Mouse (Mus musculus) cerebellum, adult 8-10 months (tissue): ENCODE results near the gene Tdg.
A peak's percentile ranks its signal among the peaks of the same experiment; 100 is the strongest.
"Not testable (repeated sequence)": the region's sequence is repeated elsewhere in the genome, so short reads cannot be mapped to it uniquely, and the experiment has no call there.

ENCODE experiments used
- DNase-seq: peaks from one replicate; pipeline ENCODE4 v3.0.0; 2022

Gene Tdg

DNA sequence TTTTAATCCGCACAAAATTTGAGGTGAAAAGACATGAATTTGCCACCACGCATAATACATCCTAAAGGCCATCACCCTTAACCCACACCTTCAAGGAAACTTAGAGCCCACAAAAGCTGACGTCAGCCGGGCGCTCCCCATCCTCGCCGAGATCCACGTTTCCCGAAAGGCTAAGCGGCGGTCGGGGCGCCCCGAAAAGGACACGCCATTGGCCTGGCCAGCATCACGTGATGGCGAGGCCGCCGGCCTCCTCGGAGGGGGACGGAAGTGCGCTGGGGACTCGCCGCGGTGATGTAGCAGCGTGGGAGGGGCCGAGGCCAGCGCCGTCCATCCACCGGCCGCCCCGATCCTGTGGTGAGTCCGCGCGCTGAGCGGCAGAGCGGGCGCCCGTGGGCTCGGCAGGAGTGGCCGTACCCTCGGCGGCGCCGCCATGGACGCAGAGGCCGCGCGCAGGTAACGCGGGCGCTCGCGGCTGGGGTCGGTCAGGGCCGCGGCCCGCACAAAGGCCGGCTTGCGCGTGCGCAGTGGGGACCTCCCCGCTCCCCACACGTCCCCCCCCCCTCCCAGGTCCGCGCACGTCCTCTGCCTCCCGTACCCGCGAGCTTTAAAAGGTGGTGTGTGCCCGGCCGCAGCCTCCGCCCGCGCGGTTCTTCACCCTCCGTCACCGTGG lies at the start of gene Tdg:
Gene Tdg, plus strand, starts transcription at position 243 of the 670 bp plus-strand sequence.
- peak; percentile 86 for DNase-seq

DNA sequence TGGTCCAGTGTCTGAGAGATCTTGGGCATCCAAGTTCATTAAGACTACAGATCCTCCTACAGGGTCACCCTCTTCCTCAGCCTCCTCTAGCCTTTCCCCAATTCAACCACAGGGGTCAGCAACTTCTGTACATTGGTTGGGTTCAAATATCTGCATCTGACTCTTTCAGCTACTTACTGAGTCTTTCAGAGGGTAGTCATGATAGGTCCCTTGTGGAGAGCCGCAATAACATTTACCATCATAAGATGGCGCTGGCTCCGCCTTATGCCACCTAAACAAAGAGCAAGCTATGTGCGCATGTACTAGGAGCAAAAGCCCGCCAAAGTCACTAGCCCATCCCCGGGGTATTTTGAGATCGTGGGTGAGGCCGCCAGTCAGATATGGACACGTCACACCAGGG lies 40.0 kb upstream of the Tdg start:
- DNase-seq, result not testable (repeated sequence)

DNA sequence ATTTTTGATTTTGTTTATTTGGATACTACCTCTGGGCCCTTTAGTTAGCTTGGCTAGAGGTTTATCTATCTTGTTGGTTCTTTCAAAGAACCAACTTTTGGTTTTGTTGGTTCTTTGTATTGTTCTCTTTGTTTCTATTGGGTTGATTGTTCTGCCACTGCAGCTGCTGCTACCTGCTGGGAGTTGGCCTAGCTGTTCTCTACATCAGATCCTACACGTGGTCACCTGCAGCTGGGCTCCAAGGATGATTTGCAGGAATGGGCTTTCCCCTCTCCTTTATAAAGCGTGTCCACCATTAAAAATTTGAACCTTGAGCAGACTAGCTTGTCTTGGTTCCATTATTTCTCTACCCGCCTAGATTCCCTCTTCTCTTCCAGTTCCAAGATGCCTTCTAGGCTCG lies 35.2 kb upstream of the Tdg start:
- not testable (repeated sequence) for DNase-seq

DNA sequence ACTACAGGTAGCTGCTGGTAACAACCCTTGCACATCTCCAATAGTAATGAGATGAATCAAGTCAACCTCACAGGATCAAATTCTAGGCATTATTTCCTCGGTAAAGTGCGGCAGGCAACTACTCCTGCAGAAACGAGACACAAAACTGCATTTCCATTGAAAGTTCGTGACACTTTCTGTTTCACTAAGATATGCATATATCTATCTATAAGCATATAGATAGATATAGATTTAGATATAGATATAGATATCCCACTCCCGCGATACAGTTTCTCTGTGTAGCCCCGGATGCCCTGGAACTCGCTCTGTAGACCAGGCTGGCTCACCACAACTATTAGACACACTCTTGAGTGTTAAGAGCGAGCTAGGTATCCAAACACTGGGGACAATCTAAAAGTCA lies 7.4 kb upstream of the Tdg start:
- DNase-seq, result no peak

DNA sequence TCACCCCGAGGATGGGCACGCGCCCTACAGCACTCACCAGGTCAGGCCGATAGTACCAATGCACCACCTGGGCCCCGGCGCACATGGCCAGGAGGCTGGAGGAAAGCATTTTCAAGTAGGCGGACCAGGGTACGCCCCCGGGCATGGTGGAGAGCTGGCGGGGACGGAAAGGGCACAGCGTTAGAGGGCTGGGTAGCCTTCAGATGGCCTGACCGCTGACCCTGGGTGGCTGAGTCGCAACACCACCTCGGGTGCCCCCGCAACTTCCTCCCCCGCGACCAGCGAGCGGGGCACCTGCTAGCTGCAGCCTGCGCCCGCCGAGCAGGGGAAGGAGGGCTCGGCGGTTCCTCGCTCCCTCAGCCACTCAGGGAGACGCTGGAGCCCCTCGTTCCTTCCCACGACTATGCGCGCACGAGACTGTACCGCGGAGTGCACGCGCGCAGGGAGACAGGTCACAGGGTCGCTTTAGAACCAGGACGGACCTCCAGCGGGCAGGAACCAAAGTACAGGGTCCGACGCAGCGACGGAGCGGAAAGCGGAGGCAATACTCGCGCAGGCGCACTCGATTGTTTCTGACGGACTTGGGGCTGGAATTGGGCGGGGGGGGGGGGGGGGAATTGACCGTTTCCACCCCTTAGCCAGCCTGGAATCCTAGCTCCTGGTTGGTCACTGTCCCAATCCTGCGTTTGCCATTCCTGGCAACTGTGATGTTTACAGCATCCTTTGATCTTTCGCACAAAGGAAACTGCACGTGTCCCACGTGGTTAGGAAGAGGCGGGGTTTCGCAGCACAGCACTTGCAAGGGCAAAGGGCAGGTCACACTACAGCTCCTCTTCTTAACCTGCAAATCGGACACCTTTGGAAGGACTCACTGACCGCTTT lies 6.7 kb upstream of the Tdg start, which contains the start of gene 1190007I07Rik:
Gene 1190007I07Rik, minus strand, starts transcription at position 558 of the 882 bp plus-strand sequence.
- peak; percentile 87 for DNase-seq

DNA sequence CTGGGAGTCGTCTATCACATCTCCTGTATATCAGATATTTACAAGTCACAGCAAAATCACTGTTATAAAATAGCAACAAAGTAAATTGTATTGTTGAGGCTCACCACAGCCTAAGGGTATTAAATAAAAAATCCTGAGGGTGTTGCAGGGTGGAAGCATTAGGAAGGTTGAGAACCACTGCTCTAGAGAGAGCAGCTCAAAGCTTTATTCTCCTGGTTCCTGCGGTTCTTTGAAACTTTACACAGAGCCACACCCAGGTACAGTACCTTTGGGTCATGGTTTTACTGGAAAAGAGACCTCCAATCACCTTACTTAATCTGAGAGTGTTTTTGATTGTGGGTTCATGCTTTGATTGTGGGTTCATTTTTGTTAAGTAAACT lies 6.1 kb upstream of the Tdg start:
- not testable (repeated sequence) for DNase-seq

DNA sequence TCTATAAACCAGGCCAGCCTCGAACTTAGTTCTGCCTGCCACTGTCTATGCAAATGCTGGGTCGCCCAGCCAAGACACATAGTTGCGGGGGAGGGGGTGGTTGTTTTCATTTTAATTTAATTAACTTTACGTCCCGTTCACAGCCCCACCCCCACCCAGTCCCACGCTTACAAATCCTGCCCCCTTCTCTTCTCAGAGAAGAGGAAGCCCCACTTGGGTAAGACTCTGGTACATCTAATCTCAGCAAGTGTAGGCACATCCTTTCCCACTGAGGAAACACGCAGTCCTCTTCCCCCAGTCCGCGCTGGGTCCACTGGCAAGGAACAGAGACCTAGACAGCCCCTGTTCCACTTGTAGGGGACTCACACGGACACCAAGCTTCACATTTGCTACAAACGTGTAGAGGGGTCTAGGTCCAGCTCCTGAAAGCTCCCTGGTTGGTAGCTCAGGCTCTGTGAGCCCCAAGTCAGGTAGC lies 480 bp upstream of the Tdg start:
- DNase-seq, result no peak

DNA sequence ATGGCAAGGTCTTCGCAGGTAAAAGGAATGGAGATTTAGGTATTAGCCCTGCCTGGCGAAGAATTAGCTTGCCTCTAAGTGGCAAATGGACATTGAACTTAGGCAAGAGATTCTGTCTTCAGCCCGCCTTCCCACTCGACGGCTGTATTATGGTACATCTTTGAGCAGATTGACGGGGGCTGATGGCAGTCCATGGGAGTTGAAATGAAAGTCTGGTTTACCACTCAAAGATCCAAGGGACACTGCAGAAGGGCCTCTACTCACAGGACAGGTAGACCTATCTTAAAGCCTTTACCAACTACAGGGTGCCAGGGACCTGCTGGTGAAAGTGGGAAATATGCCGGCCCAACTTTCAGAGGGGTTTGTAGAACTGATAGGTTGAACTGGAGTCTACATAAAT lies 869 bp downstream of the Tdg start:
- no peak for DNase-seq

DNA sequence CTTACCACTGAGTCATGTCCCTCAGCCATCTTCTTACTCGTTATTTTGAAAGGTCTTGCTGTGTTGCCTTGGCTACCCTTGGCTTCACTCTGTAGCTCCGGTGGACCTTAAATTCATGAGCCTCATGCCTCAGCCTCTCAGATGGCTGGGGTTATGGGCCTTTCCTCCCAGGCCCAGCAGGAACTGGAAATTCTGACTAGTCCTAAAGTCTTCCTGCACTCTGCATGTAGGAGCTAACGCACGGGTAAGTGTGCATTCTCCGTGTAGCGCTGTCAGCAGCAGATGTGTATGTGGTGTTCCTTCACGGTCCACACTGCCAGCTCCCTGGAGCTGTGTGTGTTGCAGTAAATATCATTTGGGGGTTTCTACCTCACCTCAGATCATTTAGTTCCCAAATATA lies 1.5 kb downstream of the Tdg start:
- no peak for DNase-seq

DNA sequence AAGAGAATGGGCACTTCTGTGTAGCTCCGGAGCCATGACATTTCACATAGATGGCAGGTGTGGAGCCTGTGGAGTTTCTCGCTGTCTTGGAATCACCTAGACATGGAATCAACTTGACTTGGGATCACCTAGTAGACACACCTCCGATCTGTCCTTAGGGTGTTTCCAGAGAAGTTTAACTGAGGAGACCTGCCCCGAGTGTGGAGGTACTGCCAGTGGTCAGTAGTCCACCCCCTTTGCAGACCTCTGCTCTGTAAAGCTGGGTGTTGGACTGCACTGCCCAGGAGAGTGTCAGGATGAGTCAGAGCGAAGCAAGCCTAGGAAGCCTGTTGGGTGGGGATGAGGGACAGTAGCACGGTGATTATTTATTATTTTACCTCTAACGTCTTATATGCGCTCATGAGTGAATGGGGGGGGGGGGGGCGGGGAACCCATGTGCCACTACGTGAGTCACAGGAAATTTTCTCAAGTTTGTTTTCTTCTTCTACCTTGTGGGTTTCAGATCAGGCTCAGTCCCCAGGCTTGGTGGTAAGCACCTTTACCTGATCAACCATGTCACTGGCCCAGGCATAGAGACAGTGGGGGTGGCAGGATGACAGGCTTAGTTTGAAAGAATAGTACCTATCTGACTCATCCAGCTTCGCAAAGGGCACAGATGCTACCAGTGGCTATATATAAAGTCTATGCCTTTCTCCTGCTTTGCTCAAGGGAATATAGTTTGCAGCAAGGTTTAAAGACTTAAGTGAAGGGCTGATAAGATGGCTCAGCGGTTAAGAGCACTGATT lies 3.1 kb downstream of the Tdg start:
- DNase-seq, result no peak

DNA sequence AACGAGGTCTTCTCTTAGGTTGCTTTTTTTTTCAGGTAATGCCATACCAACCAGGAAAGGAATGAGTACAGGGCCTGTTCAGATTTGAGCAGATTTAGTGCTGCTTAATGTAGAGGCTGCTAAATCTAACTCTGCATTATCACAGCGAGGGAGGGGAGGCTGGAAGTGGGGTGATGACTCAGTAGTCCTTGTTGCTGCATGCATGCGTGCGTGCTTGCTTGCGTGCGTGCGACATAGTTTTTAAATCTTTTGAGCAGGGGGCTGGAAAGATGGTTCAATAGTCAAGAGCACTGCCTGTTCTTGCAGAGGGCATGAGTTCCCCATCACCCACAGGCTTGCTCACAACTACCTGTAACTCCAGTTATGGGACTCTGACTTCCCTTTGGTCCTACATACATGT lies 4.7 kb downstream of the Tdg start:
- no peak for DNase-seq

DNA sequence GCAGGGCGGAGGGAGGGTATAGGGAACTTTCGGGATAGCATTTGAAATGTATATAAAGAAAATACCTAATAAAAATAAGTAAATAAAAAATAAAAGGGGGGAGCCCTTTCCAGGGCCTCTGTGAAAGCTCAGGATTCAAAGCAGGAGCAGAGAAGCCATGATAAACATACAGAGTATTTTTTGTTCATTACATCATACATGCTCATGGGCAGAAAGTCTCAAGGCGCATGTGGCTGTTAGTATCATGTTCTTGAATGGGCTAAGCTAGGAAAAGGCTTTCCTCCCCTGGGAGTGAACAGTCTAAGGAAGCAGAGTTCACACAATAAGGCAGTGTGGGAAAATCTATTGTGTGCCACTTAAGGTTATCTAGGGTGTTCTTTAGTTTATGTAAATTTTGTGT lies 6.7 kb downstream of the Tdg start:
- no peak for DNase-seq

DNA sequence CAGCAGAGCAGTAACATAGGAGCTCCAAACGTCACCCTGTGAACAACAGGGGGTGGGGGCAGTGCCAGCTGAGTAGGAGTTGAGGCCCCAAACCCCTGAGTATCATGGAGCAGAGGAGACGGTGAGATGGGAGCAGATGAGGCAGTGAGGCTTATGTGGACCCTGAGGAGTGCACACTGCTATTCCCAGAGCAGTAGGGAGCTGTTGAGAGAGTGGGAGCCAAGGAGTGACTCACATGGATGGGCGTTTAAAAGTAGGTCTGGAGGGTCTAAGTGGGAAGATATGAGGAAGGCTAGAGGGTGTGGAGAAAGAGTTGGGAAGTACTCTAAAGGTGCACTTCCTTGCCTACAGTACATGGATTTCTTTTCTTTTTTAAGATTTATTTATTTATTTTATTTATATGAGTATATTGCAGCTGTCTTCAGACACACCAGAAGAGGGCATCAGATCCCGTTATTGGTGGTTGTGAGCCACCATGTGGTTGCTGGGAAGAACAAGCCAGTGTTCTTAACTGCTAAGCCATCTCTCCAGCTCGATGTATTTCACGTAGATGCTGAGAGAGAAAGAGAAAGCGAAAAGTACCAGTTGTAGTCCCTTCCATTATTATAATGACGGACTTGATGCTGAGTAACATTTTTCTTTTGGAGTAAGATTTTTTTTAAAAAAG lies 9.5 kb downstream of the Tdg start:
- no peak for DNase-seq

DNA sequence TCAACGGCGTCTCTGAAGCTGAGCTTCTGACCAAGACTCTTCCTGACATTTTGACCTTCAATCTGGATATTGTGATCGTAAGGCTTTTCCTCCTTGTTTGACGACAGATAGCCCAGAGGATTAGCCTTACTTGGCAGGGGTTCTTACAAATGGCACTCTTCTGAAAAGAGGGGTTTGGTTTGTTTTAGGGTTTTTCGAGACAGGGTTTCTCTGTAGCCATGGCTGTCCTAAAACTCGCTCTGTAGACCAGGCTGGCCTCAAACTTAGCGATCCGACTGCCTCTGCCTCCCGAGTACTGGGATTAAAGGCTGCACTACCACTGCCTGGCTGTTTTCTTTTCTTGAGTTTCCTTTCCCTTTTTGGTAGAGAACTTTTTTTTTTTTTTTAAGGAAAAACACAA lies 11.9 kb downstream of the Tdg start:
- no peak for DNase-seq

DNA sequence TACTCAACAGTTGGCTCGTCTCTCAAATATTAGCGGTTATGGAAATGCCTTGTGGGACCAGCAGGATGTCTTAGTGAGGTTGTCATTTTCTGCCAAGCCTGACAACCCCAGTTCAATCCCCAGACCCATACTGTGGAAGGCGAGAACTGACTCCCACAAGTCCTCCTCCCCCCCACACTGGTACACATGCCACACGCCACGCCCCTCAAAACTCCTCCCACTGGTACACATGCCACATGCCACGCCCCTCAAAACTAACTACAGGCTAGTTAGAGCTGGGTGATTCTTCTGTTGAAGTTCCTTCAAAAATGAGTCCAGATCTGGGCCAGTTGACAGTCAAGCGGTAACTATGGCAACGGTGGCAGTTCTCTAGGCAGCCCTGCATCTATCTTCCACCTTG lies 16.5 kb downstream of the Tdg start:
- DNase-seq, result no peak

DNA sequence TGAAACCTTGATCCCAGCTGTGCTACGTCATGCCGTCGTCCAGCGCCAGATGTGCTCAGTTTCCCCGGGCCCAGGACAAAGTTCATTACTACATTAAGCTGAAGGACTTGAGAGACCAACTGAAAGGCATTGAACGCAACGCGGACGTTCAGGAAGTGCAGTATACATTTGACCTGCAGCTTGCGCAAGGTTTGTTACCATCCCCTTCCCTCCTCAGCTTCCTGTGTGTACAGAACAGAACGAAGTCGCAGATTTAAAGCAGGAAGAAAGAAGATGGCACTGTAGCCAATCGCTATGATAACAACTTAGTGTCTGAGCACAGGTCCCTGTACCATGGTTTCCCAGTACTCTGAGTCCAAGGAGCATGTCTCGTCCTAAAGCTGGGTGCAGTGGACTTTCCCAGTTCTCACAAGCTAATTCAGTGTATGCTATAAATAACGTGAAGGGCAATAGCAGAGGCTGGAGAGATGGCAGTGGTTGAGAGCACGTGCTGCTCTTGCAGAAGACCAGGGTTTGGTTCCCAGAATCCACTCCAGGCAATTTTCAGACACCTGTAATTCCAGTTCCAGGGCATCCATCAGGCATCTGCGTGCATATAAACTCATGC lies 17.7 kb downstream of the Tdg start:
- DNase-seq, result no peak

DNA sequence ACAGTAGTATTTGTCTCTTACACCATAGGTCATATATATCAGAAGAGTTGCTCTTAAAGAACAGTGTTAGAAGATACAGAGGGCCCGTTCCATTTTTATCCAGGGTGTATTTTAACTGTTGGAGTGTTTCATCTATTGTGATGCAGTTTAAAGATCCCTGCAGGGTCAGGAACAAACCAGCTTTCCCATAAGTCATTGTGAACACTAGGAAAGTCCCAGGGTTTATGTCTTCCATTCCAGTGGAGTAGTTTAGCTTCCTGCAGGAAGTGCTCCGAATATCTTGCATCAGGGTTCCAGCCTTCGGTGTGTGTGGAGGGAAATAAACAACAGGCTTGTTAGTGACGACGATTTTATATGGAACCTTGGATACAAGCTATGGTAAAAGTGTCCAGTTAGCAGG lies 21.6 kb downstream of the Tdg start:
- DNase-seq, result no peak

DNA sequence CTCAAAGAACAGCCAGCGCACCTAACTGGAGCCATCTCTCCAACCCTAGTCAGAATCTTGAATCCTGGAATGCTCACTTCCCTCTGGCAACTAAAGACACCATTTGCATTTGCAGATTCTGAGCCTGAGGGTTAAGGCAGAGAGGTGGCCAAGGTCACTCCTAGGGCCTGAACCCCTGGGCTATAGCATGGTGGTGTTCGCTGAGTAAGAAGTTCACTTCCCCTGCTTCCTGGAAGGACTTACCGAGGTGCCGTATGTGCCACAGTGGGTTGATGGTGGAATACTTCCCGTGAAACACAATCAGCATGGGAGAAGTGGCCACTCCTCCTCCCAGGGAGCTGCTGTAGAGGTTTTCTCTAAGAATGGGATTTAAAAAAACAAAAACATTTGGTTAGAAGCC lies 23.0 kb downstream of the Tdg start:
- DNase-seq, result no peak

DNA sequence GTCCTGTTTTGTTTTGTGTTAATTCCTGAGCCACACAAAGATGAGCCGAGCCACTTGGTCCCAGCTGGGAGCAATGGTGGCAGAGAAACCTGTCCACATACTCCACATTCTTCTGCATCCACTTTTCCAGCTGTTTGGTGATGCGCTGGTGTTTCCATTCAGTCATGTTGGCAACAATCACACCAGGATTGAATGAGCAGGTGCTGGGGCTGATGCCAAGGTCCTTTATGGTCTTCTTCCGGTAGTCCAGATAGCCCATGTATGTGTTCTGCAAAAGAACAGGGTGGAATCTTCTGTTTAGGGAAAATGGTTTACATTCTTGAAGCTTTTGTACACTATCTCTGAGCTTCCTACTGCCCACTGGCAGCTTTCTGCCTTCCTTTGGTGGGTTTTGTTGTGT lies 25.0 kb downstream of the Tdg start:
- DNase-seq, result no peak

DNA sequence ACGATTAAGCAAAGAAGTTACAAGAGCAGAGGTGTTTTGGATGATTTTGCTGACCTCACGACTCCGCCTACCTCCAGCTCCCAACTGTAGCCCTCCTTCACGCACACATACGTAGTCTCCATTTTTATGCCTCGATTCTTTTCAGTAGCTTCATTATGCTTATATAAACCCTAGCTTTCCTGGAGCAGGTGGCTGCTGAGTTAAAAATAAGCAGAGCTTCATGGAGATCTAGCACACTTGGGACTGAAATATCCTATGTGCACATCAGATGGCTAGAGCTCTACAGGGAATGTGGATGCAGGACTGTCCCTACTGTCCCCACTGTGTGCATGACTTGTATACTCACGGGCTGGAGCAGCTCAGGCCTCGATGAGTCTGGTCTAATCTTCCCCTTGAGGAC lies 32.2 kb downstream of the Tdg start:
- DNase-seq, result no peak

DNA sequence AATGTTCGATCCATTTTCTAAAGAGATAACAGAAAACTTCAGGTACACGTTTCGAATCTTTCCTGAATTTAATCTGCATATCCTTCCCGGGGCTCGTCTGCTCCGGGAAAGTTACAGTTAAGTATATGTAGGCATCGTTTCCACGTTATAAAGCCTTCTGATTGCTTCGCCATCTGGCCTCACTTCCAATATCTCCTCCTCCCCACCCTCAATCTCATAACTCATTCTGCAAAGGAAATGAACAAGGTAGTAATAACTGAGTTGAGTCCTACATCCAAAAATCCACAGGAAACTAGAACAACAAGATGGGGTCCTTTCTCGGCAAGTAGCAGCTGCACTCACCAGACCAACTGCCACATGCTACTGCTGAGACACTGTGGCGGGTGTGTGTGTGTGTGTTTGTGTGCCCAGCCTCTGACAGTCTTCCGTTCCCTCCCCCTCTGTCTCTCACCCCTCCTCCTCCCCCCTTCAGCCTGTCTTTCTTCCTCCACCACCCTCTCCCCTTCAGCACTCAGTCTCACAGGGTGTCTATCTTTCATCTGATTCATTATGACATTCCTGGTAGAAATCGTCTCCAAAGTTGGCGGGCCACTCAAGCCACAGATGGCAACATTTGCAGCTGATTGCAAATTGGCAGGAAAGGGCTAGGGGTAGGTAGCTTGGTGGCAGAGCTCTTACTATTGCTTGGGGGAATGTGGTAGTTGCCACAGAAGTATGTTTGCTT lies 32.8 kb downstream of the Tdg start:
- DNase-seq, result peak; percentile 70

DNA sequence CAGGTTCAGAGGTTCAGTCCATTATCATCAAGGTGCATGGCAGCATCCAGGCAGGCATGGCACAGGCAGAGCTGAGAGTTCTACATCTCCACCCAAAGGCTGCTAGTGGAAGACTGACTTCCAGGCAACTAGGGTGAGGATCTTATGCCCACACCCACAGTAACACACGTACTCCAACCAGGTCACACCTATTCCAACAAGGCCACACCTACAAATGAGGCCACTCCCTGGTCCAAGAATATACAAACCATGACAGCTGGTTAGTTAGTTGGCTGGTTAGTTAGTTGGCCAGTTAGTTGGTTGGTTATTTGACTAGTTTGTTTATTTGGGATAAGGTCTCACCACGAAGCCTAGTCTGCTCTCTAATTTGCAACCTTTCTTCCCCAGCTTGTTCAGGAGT lies 33.7 kb downstream of the Tdg start:
- DNase-seq, result no peak
